8 mouse cellular contexts compared by ENCODE assay signal in the genomic region with DNA sequence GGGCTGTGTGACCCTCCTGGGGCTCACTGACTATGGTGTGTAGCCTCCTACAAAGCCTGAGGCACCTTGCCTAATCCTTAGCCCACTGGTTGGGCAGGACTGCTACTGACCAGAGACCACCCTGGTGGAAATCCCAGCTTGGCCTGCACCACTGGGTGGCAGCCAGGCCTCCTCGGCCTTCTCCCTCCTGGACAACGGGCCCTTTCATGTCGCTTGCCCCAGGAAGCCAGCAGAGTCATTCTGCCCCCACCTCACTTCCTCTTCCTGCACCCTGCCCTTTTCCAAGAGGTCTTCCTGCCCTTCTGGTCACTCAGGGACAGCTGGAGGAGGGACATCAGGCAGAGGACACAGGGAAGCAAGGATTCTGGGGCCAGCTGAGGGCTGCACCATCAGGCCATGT.
DNase-seq lines count a peak whose midpoint lies in the region; ATAC-seq lines count a peak whose summit lies in the region.

No protein-coding gene starts in this region.

- H3K9ac ChIP-seq in hindbrain, embryonic 11.5 days (ENCODE audit: low read depth, low read length) = 0 out of 2 replicates have a peak overlapping the region, but pooled peaks have one; percentile 11
- H3K9ac ChIP-seq in hindbrain, embryonic 16.5 days (ENCODE audit: low read depth, low read length) = no peak overlapping the region
- H3K9ac ChIP-seq in hindbrain, embryonic 12.5 days = no peak overlapping the region; the same call in 1 of the 2 replicates
- H3K9ac ChIP-seq in liver, embryonic 15.5 days = no peak overlapping the region

- ATAC-seq in hindbrain, embryonic 11.5 days (ENCODE audit: low FRiP score) = no peak
- no peak for ATAC-seq in hindbrain, embryonic 16.5 days
- ATAC-seq in hindbrain, embryonic 12.5 days (ENCODE audit: low FRiP score) = no peak
- ATAC-seq in liver, embryonic 15.5 days (ENCODE audit: insufficient read depth) = no peak

- H3K9me3 ChIP-seq in hindbrain, embryonic 11.5 days (ENCODE audit: control insufficient read depth, low read length) = no peaks in the 10 kb centered on the region
- H3K9me3 ChIP-seq in hindbrain, embryonic 16.5 days (ENCODE audit: control insufficient read depth, low read length) = no peaks in the 10 kb centered on the region
- no peaks in the 10 kb centered on the region for H3K9me3 ChIP-seq in hindbrain, embryonic 12.5 days (replicated peaks)
- no peaks in the 10 kb centered on the region for H3K9me3 ChIP-seq in liver, embryonic 15.5 days (replicated peaks)

- H3K36me3 ChIP-seq in hindbrain, embryonic 11.5 days (ENCODE audit: control insufficient read depth, insufficient read depth, low read length) = no peaks in the 10 kb centered on the region
- H3K36me3 ChIP-seq in hindbrain, embryonic 16.5 days (ENCODE audit: control insufficient read depth, insufficient read depth, low read length) = no peaks in the 10 kb centered on the region
- no peaks in the 10 kb centered on the region for H3K36me3 ChIP-seq in hindbrain, embryonic 12.5 days
- no peaks in the 10 kb centered on the region for H3K36me3 ChIP-seq in liver, embryonic 15.5 days (replicated peaks)

- H3K4me1 ChIP-seq in hindbrain, embryonic 11.5 days (replicated peaks; ENCODE audit: control insufficient read depth, insufficient read depth, low read length) = peaks cover 28% of the 10 kb centered on the region
- H3K4me1 ChIP-seq in hindbrain, embryonic 16.5 days (ENCODE audit: control insufficient read depth, insufficient read depth, low read depth, low read length) = peaks cover 34% of the 10 kb centered on the region
- H3K4me1 ChIP-seq in hindbrain, embryonic 12.5 days = peaks cover 43% of the 10 kb centered on the region
- H3K4me1 ChIP-seq in liver, embryonic 15.5 days (replicated peaks) = peaks cover 81% of the 10 kb centered on the region

- H3K27me3 ChIP-seq in hindbrain, embryonic 11.5 days (ENCODE audit: control insufficient read depth, insufficient read depth, low read length) = no peaks in the 10 kb centered on the region; the same call in 1 of the 2 replicates
- H3K27me3 ChIP-seq in hindbrain, embryonic 16.5 days (replicated peaks; ENCODE audit: control insufficient read depth, insufficient read depth, low read length) = peaks cover 3% of the 10 kb centered on the region; the same call in 1 of the 2 replicates
- peaks cover 8% of the 10 kb centered on the region; the same call in 1 of the 2 replicates for H3K27me3 ChIP-seq in hindbrain, embryonic 12.5 days
- peaks cover 5% of the 10 kb centered on the region; the same call in 1 of the 2 replicates for H3K27me3 ChIP-seq in liver, embryonic 15.5 days

- no peak overlapping the region for H3K4me2 ChIP-seq in hindbrain, embryonic 11.5 days (replicated peaks; ENCODE audit: low read depth, low read length)
- H3K4me2 ChIP-seq in hindbrain, embryonic 16.5 days (ENCODE audit: low read length) = no peak overlapping the region
- no peak overlapping the region for H3K4me2 ChIP-seq in hindbrain, embryonic 12.5 days (replicated peaks)
- H3K4me2 ChIP-seq in liver, embryonic 15.5 days = no peak overlapping the region

- 56% methylated on average over 3 of the region's 3 CpGs for WGBS in hindbrain, embryonic 11.5 days
- WGBS in hindbrain, embryonic 16.5 days = 53% methylated on average over 3 of the region's 3 CpGs
- 49% methylated on average over 3 of the region's 3 CpGs for WGBS in hindbrain, embryonic 12.5 days
- WGBS in liver, embryonic 15.5 days (ENCODE audit: insufficient replicate concordance) = 17% methylated on average over 3 of the region's 3 CpGs

- DNase-seq in hindbrain, embryonic 11.5 days (ENCODE audit: low spot score) = no peak
- DNase-seq in adrenal gland, postnatal 36 days = peak; percentile 45 to 56
- DNase-seq in cerebellum, adult 9-11 months = no peak
- DNase-seq in left cerebral cortex, adult 11 months (ENCODE audit: low spot score) = no peak
- no peak for DNase-seq in cerebellum, adult 9-10 months

- H3K27ac ChIP-seq in hindbrain, embryonic 11.5 days (ENCODE audit: low read depth, low read length) = 0 out of 2 replicates have a peak overlapping the region, but pooled peaks have one; percentile 56
- no peak overlapping the region for H3K27ac ChIP-seq in hindbrain, embryonic 16.5 days (ENCODE audit: low read depth, low read length)
- H3K27ac ChIP-seq in hindbrain, embryonic 12.5 days = peak overlapping the region; percentile 58
- H3K27ac ChIP-seq in liver, embryonic 15.5 days (replicated peaks) = peak overlapping the region; percentile 66

- H3K4me3 ChIP-seq in hindbrain, embryonic 11.5 days (ENCODE audit: low read depth, low read length) = no peak overlapping the region
- H3K4me3 ChIP-seq in hindbrain, embryonic 16.5 days (ENCODE audit: low read length) = no peak overlapping the region
- no peak overlapping the region for H3K4me3 ChIP-seq in hindbrain, embryonic 12.5 days
- no peak overlapping the region for H3K4me3 ChIP-seq in liver, embryonic 15.5 days (replicated peaks)

Comparison
In these comparisons a context has a peak if more than half of its experiments do, and no peak if none do; other contexts are left out.
1. DNase-seq: peak in adrenal gland, postnatal 36 days (2 of 2); none in hindbrain, embryonic 11.5 days (single experiment), cerebellum, adult 9-11 months (single experiment), left cerebral cortex, adult 11 months (single experiment) and cerebellum, adult 9-10 months (single experiment).